Mouse (Mus musculus) bone marrow, adult 2 months (tissue): Measurements from ENCODE around the gene Tgfb1i1. TPM values are rescaled to one million over a fixed set of nuclear protein-coding genes. Genes with fewer than 3 reads are reported as not detected.

Source experiments
- H3K27ac ChIP-seq: fragments of 200-500 bp; 2 replicates; pipeline ENCODE4 v1.5.1; 2012; ENCODE audit warnings: low read depth, mild to moderate bottlenecking, control low read depth, inconsistent platforms, low read length; ENCODE audit not compliant: control insufficient read depth, poor library complexity, insufficient read depth
- H3K4me1 ChIP-seq: fragments of 200-500 bp; 2 replicates; pipeline ENCODE4 v1.6.1; 2011; ENCODE audit warnings: low read length; ENCODE audit not compliant: control insufficient read depth, insufficient read depth
- H3K4me3 ChIP-seq: fragments of 200-500 bp; replicated peaks from 2 replicates; pipeline ENCODE3; 2011; ENCODE audit warnings: mild to moderate bottlenecking, low read depth, low read length, control low read depth; ENCODE audit not compliant: control insufficient read depth
- CTCF ChIP-seq: fragments of 200-500 bp; IDR thresholded peaks from 2 replicates; pipeline ENCODE4 v1.5.1; 2011; ENCODE audit warnings: low read length, control low read depth; ENCODE audit not compliant: control insufficient read depth, insufficient read depth
- POLR2A ChIP-seq: fragments of 200-500 bp; IDR thresholded peaks from 2 replicates; pipeline ENCODE4 v1.6.1; 2011; ENCODE audit warnings: low read depth, mild to moderate bottlenecking, control low read depth, low read length, borderline replicate concordance; ENCODE audit not compliant: control insufficient read depth
- WGBS: fragments of 180-500 bp; shearing (Covaris S2); methylation state at CpG from one replicate; pipeline ENCODE4 v1.1.7; 2018; 5-methylcytosine and 5-hydroxymethylcytosine counted together
- polyA plus RNA-seq: library from polyadenylated mRNA; stranded (reverse); fragments of >200 nt; gene quantifications from 2 replicates; pipeline ENCODE4 v1.2.4, GENCODE M21; 2011; ENCODE audit warnings: low replicate concordance; ENCODE audit not compliant: missing spikeins, insufficient read depth, insufficient read length

The Tgfb1i1 gene
- polyA plus RNA-seq, 1 experiment: 22.2 TPM

DNA sequence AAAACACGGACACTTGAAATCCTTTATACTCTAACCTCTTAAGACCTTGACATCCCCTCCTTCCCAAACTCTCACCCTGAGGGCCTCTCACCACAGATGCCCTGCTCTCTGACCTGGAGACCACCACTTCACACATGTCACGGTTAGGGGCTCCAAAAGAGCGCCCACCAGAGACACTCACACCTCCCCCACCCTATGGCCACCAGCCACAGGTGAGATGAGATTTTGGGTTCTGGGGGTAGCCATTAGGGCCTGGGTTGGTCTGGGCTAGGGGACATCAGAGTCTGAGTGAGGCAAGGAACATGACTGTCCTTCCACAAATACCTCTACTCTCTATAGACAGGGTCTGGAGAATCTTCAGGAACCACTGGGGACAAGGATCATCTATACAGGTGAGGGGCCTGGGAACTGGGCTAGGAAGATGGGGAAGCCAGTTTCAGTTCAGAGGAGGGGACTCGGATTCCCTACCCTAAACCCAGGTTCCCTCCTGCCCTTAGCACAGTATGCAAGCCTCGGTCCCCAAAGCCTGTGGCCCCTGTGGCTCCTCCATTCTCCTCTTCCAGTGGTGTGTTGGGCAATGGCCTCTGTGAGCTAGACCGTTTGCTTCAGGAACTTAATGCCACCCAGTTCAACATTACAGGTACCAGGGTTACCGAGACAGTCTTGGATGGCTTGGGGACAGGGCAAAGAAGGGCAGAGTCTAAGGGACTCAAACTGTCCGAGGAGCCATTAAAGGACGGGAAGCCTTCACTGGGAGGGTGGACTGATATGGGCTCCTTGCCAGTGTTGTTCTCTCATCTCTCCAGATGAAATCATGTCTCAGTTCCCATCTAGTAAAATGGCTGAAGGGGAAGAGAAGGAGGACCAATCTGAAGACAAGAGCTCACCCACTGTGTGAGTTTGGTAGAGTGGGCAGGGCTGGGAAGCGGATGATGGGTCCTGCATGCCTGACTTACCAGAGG, 1.8 kb downstream of the Tgfb1i1 start:
- H3K4me1 ChIP-seq: peaks cover 2% of the 10 kb centered on the region
- H3K4me3 ChIP-seq: no peak overlapping the region
- H3K27ac ChIP-seq: no peak overlapping the region
- WGBS: 80% methylated on average over 10 of the region's 10 CpGs
- TF ChIP-seq CTCF (no peak), POLR2A (no peak)

DNA sequence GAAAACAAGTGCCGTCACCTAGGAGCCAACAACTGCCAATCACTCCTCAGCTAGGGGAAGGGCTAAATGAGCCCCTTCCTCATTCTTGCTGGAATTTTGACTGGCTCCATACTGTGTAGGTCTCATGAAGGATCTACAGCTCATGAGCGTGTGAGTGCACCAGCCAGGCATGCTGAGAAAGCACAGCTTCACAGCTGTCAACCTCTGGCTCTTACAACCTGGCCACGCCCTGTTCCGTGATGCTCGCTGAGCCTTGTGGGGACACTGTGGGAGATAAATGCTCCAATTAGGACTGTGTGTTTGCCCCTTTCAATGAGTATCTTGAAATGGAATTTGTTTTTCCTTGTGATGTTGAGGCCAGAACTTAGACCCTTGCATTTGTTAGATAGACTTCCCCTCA, 3.4 kb downstream of the Tgfb1i1 start:
- no peak overlapping the region for H3K4me3 ChIP-seq
- peaks cover 2% of the 10 kb centered on the region for H3K4me1 ChIP-seq
- 79% methylated on average over 5 of the region's 5 CpGs for WGBS
- TF ChIP-seq POLR2A: no peak
- no peak for TF ChIP-seq CTCF
- no peak overlapping the region for H3K27ac ChIP-seq

- H3K4me3 ChIP-seq: no peak overlapping the region
- H3K4me1 ChIP-seq: peaks cover 2% of the 10 kb centered on the region
- no peak overlapping the region for H3K27ac ChIP-seq
- TF ChIP-seq CTCF (no peak), POLR2A (no peak)
- WGBS: 23% methylated on average over 12 of the region's 12 CpGs
Measured at GRCm38 (mm10) chr7:128251946-128252345, 5.3 kb downstream of the Tgfb1i1 start.

DNA sequence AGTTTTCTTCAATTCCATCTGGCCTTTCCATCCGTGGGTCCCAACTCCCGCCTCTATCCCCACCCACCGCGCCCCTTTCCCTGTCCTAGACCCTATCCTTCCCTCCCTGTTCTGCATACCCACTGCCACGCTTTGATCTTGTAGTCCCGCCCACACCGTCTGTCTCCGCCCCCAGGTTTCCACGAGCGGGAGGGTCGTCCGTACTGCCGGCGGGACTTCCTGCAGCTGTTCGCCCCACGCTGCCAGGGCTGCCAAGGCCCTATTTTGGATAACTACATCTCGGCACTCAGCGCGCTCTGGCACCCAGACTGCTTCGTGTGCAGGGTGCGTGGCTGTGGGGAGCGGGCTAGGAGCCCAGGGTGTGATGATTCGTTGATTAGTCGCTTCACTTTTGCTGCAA, 6.0 kb downstream of the Tgfb1i1 start:
- Histone ChIP-seq H3K4me1 (peaks cover 2% of the 10 kb centered on the region), H3K27ac (no peak overlapping the region), H3K4me3 (no peak overlapping the region)
- 12% methylated on average over 24 of the region's 24 CpGs for WGBS
- no peak for TF ChIP-seq POLR2A
- TF ChIP-seq CTCF: no peak

GRCm38 (mm10) chr7:128254978-128255377, 8.4 kb downstream of the Tgfb1i1 start:
- Histone ChIP-seq H3K4me3 (no peak overlapping the region), H3K4me1 (peaks cover under 1% of the 10 kb centered on the region), H3K27ac (no peak overlapping the region)
- WGBS: 50% methylated on average over 2 of the region's 2 CpGs
- TF ChIP-seq CTCF (no peak), POLR2A (no peak)

DNA sequence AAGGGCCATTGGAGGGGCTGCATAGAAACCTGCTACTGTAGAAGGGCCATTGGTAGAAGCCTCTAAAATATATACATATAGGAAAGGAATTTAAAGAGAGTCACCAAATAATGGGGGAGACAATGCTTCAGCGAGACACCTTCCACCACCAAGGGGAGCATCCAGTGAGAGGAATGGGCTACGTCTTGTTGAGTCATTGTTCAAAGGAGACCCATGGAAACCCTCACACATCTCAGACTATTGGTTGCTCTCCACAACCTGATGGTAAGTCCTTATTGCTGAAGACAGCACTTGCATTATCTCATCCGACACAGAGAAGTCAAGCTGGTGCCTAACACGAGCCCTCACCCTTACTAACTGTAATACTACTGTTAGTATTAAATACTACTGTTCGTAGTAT, 9.1 kb downstream of the Tgfb1i1 start:
- no peak overlapping the region for H3K27ac ChIP-seq
- TF ChIP-seq CTCF (no peak), POLR2A (no peak)
- H3K4me3 ChIP-seq: no peak overlapping the region
- WGBS: 86% methylated on average over 5 of the region's 5 CpGs
- no peaks in the 10 kb centered on the region for H3K4me1 ChIP-seq

DNA sequence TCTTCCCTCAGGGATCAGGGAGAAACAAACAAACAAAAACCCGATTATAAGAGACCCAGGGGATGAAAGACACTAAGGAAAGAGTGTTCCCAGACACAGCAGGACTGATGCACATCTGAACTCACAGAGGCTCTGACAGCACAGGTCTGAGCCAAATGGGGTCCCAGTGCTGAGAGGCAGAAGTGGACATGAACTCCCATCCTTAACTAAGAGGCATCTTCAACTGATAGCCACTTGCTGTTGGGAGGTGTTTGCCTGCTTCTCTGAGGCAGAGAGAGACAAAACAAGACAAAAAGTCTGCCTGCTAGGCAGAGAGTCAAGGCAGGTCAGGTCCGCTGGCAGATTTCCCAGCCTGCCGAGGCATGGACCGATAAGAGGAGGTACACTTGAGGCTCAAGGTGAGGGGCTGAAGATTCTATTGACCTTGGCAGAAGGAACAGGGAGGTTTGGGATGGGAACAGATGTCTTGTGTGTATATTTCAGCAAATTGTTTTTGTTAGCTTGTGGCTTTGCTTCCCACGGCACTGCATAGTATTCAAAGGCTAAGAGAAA, 10.2 kb downstream of the Tgfb1i1 start:
- WGBS: 40% methylated on average over 5 of the region's 5 CpGs
- H3K4me3 ChIP-seq: no peak overlapping the region
- TF ChIP-seq POLR2A: no peak
- no peak for TF ChIP-seq CTCF
- H3K27ac ChIP-seq: no peak overlapping the region
- H3K4me1 ChIP-seq: no peaks in the 10 kb centered on the region

DNA sequence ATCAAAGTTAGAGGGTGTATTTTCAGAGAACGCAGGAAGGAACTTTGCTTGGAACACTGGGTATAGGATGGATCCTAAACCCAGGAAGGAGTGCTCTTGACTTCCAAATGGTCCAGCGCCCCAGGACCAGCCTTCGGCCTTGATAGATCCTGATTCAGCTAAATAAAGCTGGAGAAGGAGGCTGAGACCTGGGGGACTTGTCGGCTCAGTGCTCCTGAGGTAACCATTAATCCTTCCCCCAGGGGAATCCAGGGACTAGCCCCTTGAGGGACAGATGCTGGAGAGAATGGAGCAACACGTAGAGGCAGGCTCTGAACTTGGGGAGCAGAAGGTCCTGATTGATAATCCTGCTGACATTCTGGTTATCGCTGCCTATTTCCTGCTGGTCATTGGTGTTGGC, 18.8 kb downstream of the Tgfb1i1 start, which contains the start of gene Slc5a2:
Gene Slc5a2, plus strand, starts transcription at position 247 of the 400 bp plus-strand sequence.
- Histone ChIP-seq H3K4me1 (0 out of 2 replicates have a peak, but pooled peaks cover 3% of the 10 kb centered on the region), H3K4me3 (no peak within 1 kb of the TSS), H3K27ac (no peak within 1 kb of the TSS)
- WGBS: 79% methylated on average over 6 of the region's 6 CpGs
- TF ChIP-seq CTCF (no peak), POLR2A (no peak)
